Mouse (Mus musculus) liver, embryonic 16.5 days (tissue): ENCODE results near the gene Xpo5. TPM values are rescaled to one million over a fixed set of nuclear protein-coding genes. Genes with fewer than 3 reads are reported as not detected.
A peak's percentile ranks its signal among the peaks of the same experiment; 100 is the strongest.

Experiments used
- ATAC-seq: fragments of 200-750 bp; cut with Nextera tagmentation; 2 replicates; pipeline ENCODE4 v1.8.0; 2017; ENCODE audit warnings: low read depth, mild to moderate bottlenecking, moderate number of reproducible peaks, moderate library complexity
- H3K27ac ChIP-seq: fragments of 300-500 bp; sonication (generic); 2 replicates; pipeline ENCODE4 v1.5.1; 2014; ENCODE audit warnings: mild to moderate bottlenecking, low read length
- H3K27me3 ChIP-seq: fragments of 300-500 bp; sonication (generic); 2 replicates; pipeline ENCODE4 v1.6.1; 2014; ENCODE audit warnings: low read depth, low read length, mixed read lengths; ENCODE audit not compliant: control insufficient read depth, insufficient read depth
- H3K36me3 ChIP-seq: fragments of 300-500 bp; sonication (generic); 2 replicates; pipeline ENCODE4 v1.6.1; 2014; ENCODE audit warnings: mild to moderate bottlenecking; ENCODE audit not compliant: control insufficient read depth, insufficient read depth
- H3K4me1 ChIP-seq: fragments of 300-500 bp; sonication (generic); 2 replicates; pipeline ENCODE4 v1.6.1; 2014; ENCODE audit warnings: low read depth, low read length, mixed read lengths; ENCODE audit not compliant: control insufficient read depth
- H3K4me2 ChIP-seq: fragments of 300-500 bp; sonication (generic); 2 replicates; pipeline ENCODE4 v1.6.1; 2014; ENCODE audit warnings: low read depth, low read length, mixed read lengths
- H3K4me3 ChIP-seq: fragments of 300-500 bp; sonication (generic); 2 replicates; pipeline ENCODE4 v1.5.1; 2014; ENCODE audit warnings: low read depth, mild to moderate bottlenecking, low read length
- H3K9ac ChIP-seq: fragments of 300-500 bp; sonication (generic); 2 replicates; pipeline ENCODE4 v1.6.1; 2014; ENCODE audit warnings: low read depth, low read length
- H3K9me3 ChIP-seq: fragments of 300-500 bp; sonication (generic); replicated peaks from 2 replicates; pipeline ENCODE4 v1.6.1; 2016; ENCODE audit warnings: low read length; ENCODE audit not compliant: control insufficient read depth
- WGBS: fragments of 180-500 bp; shearing (Covaris S2); extraction: QIAGEN DNeasy Blood & Tissue Kit; methylation state at CpG from one replicate; pipeline ENCODE4 v1.1.7; 2014; ENCODE audit not compliant: insufficient replicate concordance; 5-methylcytosine and 5-hydroxymethylcytosine counted together
- polyA plus RNA-seq: library from polyadenylated mRNA; unstranded; fragments of >200 nt; fragmentation: Nextera tagmentation; extraction: Ambion mirVana; gene quantifications from 2 replicates; pipeline ENCODE4 v1.2.1, GENCODE M21; 2015

Xpo5 gene
- polyA plus RNA-seq, 1 experiment from 2014 or later = 13.7 TPM

DNA sequence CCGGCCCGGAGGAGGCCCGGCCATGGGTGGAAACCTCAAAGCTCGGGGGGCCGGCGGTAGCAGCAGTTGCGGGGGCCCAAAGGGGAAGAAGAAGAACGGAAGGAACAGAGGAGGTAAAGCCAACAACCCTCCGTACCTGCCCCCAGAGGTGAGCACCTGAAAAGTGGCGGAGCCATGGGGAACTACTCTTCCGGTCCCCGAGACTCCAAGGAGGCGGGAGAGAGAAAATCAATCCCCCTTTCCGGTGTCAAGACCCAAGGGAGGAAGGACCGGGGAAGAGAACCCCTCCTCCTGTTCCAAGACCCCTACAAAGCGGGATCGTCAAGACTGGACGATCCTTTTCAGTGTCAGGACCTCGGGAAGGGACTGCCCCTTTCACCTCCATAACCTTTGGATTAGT is 41.4 kb upstream of the Xpo5 start:
- H3K4me3 ChIP-seq = peak overlapping the region; percentile 86
- peaks cover 26% of the 10 kb centered on the region for H3K36me3 ChIP-seq
- H3K4me1 ChIP-seq = peaks cover 45% of the 10 kb centered on the region
- H3K9ac ChIP-seq = peak overlapping the region; percentile 90
- ATAC-seq = no peak
- H3K27me3 ChIP-seq = no peaks in the 10 kb centered on the region
- under 1% methylated on average over 19 of the region's 19 CpGs for WGBS
- H3K27ac ChIP-seq = peak overlapping the region; percentile 82
- H3K9me3 ChIP-seq = no peaks in the 10 kb centered on the region
- H3K4me2 ChIP-seq = peak overlapping the region; percentile 76

DNA sequence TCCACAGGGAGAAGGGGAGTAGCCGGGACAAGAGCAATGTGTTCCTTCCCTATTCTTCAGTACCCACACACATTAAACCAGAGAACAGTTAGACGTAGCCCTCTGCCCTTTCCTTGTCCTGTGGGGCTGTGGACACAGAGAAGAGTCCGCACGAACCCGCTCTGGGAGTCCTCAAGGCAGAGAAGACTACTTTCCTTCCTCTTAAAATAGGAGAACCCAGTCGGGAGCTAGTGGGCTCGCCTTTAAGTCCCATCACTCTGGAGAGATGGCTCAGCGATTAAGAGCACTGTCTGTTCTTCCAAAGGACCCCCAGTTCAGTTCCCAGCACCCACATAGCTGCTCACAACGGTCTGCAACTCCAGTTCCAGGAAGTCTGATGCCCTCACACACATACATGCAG is 40.9 kb upstream of the Xpo5 start:
- H3K4me1 ChIP-seq = peaks cover 40% of the 10 kb centered on the region
- peak overlapping the region; percentile 90 for H3K9ac ChIP-seq
- no peak for ATAC-seq
- peaks cover 32% of the 10 kb centered on the region for H3K36me3 ChIP-seq
- H3K4me2 ChIP-seq = peak overlapping the region; percentile 76
- 48% methylated on average over 9 of the region's 9 CpGs for WGBS
- peak overlapping the region; percentile 82 for H3K27ac ChIP-seq
- no peaks in the 10 kb centered on the region for H3K9me3 ChIP-seq
- H3K27me3 ChIP-seq = no peaks in the 10 kb centered on the region
- H3K4me3 ChIP-seq = peak overlapping the region; percentile 86

DNA sequence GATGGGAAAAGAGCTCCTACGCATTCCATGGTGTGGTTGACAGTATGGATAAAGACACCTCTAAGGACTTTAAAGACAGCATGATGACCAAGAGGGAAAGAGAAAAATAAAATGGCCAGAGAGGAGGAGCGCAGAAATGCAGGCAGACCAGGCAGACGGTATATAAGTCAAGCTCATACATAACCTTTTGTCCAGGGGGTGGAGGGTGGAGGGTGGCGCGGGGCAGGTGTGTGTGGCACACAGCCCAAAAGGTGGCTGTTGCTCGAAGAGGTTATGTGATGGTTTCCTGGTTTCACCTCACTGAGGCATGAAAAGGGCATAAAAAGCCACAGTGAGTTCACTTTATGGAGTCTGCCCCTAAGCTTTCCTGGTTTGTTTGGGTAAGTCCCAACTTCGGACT is 40.0 kb upstream of the Xpo5 start:
- 71% methylated on average over 7 of the region's 7 CpGs for WGBS
- Histone ChIP-seq H3K36me3 (peaks cover 40% of the 10 kb centered on the region), H3K27ac (peak overlapping the region; percentile 73), H3K4me1 (peaks cover 31% of the 10 kb centered on the region), H3K4me3 (peak overlapping the region; percentile 86), H3K9ac (peak overlapping the region; percentile 48), H3K9me3 (no peaks in the 10 kb centered on the region), H3K27me3 (no peaks in the 10 kb centered on the region), H3K4me2 (peak overlapping the region; percentile 76)
- ATAC-seq = no peak

DNA sequence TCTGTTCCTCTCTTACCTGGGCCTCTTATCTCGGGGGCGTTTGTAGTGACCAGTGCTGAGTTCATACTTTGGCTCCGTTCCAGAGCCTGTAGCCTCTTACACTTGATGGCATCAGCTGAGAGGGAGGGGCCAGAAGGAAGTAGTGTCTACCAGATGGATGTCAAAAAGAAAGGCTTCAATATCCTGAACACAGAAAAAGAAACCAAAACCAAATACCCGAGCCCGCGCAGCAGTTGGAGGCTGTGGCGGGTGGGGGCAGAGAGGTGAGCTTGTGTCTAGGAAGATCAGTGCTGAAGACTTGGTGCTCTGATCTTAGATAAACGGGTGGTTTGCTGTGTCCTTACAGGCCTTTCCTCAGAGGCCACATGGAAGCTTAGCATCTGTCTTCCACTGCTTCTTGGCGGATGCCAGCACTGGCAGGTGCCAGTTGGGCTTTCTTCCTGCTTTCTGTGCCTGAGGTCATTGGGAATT is 39.6 kb upstream of the Xpo5 start:
- H3K4me1 ChIP-seq = peaks cover 29% of the 10 kb centered on the region
- peak overlapping the region; percentile 76 for H3K4me2 ChIP-seq
- H3K36me3 ChIP-seq = peaks cover 44% of the 10 kb centered on the region
- H3K4me3 ChIP-seq = peak overlapping the region; percentile 86
- peak overlapping the region; percentile 48 for H3K9ac ChIP-seq
- H3K27me3 ChIP-seq = no peaks in the 10 kb centered on the region
- WGBS = 18% methylated on average over 9 of the region's 9 CpGs
- ATAC-seq = no peak
- no peaks in the 10 kb centered on the region for H3K9me3 ChIP-seq
- peak overlapping the region; percentile 73 for H3K27ac ChIP-seq

DNA sequence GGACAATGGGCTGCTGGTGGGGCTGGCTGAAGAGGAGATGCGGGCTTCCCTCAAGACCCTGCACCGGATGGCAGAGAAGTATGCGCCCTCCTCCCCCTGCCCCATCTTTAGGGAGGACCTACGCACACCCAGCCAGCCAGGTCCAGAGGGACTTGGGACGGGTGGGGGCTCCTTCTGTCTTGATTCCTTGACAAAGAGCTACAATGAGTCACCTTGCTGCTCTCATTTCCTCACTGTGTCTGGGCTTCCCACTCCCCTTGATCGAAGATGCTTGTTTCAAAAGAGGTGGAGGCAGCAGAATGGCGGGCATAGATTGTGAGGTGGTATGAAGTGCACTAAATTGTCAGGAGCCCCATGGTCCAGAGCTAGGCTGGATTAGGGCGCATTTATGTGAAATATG is 38.3 kb upstream of the Xpo5 start:
- H3K36me3 ChIP-seq = peaks cover 57% of the 10 kb centered on the region
- H3K4me3 ChIP-seq = no peak overlapping the region
- H3K4me2 ChIP-seq = no peak overlapping the region
- no peak overlapping the region for H3K9ac ChIP-seq
- no peaks in the 10 kb centered on the region for H3K27me3 ChIP-seq
- no peaks in the 10 kb centered on the region for H3K9me3 ChIP-seq
- H3K4me1 ChIP-seq = peaks cover 21% of the 10 kb centered on the region
- no peak overlapping the region for H3K27ac ChIP-seq
- 88% methylated on average over 8 of the region's 8 CpGs for WGBS
- no peak for ATAC-seq

DNA sequence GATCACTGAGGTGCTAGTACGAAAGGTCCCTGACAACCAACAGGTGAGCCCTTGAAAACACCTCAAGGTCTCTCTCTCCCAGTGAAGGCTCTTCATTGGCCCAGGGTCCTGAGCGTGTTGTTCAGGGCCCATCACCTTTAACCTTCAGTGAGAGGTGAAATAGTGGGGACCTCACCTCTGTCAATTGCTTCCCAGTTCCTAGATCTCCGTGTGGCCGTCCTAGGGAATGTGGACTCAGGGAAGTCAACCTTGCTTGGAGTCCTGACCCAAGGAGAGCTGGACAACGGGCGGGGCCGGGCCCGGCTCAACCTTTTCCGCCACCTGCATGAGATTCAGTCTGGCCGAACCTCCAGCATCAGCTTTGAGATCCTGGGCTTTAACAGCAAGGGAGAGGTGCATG is 37.8 kb upstream of the Xpo5 start:
- WGBS = 91% methylated on average over 10 of the region's 10 CpGs
- Histone ChIP-seq H3K27me3 (no peaks in the 10 kb centered on the region), H3K9me3 (no peaks in the 10 kb centered on the region), H3K36me3 (peaks cover 61% of the 10 kb centered on the region), H3K9ac (no peak overlapping the region), H3K4me3 (no peak overlapping the region), H3K27ac (no peak overlapping the region), H3K4me2 (no peak overlapping the region), H3K4me1 (peaks cover 21% of the 10 kb centered on the region)
- no peak for ATAC-seq

DNA sequence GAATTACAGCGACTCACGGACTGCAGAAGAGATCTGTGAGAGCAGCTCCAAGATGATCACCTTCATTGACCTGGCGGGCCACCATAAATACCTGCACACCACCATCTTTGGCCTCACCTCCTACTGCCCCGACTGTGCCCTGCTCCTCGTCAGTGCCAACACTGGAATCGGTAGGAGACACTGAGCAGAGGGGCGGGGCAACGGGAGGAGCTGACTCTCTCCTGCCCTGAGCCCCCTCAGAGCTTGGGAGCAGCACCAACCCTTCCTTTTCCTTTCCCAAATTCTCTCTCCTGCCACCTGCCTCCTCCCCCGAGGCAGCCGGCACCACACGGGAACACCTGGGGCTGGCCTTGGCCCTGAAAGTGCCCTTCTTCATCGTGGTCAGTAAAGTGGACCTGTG is 37.1 kb upstream of the Xpo5 start:
- no peaks in the 10 kb centered on the region for H3K9me3 ChIP-seq
- H3K9ac ChIP-seq = no peak overlapping the region
- H3K27me3 ChIP-seq = no peaks in the 10 kb centered on the region
- WGBS = 92% methylated on average over 12 of the region's 12 CpGs
- H3K4me2 ChIP-seq = no peak overlapping the region
- H3K36me3 ChIP-seq = peaks cover 65% of the 10 kb centered on the region
- H3K4me1 ChIP-seq = peaks cover 21% of the 10 kb centered on the region
- H3K4me3 ChIP-seq = no peak overlapping the region
- H3K27ac ChIP-seq = no peak overlapping the region
- no peak for ATAC-seq

DNA sequence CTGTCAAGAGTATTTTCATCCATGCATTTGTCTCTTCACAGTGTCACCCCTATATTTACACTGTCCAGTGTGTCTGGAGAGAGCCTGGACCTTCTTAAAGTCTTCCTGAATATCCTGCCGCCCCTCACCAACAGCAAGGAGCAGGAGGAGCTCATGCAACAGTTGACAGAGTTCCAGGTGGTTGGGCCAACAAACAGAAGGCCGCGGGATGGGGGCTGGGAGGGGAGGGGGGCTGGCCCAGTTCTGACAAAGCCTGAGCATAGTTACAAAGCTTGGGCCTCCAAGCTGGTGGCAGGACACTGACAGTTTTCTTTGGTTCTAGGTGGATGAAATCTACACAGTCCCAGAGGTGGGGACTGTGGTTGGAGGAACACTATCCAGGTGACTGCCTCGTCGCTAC is 36.3 kb upstream of the Xpo5 start:
- H3K27ac ChIP-seq = no peak overlapping the region
- H3K9me3 ChIP-seq = no peaks in the 10 kb centered on the region
- H3K4me2 ChIP-seq = no peak overlapping the region
- 84% methylated on average over 5 of the region's 5 CpGs for WGBS
- H3K4me1 ChIP-seq = peaks cover 21% of the 10 kb centered on the region
- H3K36me3 ChIP-seq = peaks cover 73% of the 10 kb centered on the region
- no peak overlapping the region for H3K9ac ChIP-seq
- no peak overlapping the region for H3K4me3 ChIP-seq
- no peak for ATAC-seq
- H3K27me3 ChIP-seq = no peaks in the 10 kb centered on the region

DNA sequence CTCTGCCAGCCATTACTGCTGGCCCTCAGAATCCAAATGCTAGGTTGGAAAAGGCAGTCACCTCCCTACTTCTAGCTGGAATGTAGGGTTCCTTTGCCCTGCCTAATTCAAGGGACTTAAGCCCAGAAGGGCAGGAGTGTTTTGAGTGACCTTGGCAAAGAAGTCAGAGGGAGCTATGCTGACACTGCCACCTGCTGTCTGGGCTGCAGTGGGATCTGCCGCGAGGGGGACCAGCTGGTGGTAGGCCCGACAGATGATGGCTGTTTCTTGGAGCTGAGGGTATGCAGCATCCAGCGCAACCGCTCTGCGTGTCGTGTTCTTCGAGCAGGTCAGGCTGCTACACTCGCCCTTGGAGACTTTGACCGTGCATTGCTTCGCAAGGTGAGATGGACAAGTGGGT is 35.6 kb upstream of the Xpo5 start:
- no peak for ATAC-seq
- no peak overlapping the region for H3K27ac ChIP-seq
- H3K4me2 ChIP-seq = no peak overlapping the region
- H3K27me3 ChIP-seq = no peaks in the 10 kb centered on the region
- WGBS = 79% methylated on average over 11 of the region's 11 CpGs
- H3K9me3 ChIP-seq = no peaks in the 10 kb centered on the region
- H3K36me3 ChIP-seq = peaks cover 78% of the 10 kb centered on the region
- H3K4me1 ChIP-seq = peaks cover 16% of the 10 kb centered on the region
- no peak overlapping the region for H3K4me3 ChIP-seq
- H3K9ac ChIP-seq = no peak overlapping the region
